Mouse (Mus musculus) cortical plate, adult 2 months (tissue): ENCODE results near the gene Tm9sf4.

Experiments used
- CTCF ChIP-seq: fragments of 200-500 bp; IDR thresholded peaks from 2 replicates; pipeline ENCODE4 v1.5.1; 2011; ENCODE audit warnings: mild to moderate bottlenecking, control low read depth, low read length; ENCODE audit not compliant: insufficient read depth; ENCODE audit errors: extremely low read depth
- POLR2A ChIP-seq: fragments of 200-500 bp; IDR thresholded peaks from 2 replicates; pipeline ENCODE4 v1.6.1; 2011; ENCODE audit warnings: mild to moderate bottlenecking, low read length, control low read depth; ENCODE audit not compliant: insufficient read depth; ENCODE audit errors: extremely low read depth

GRCm38 (mm10) chr2:153202766-153203165, 41.7 kb downstream of the Tm9sf4 start:
- no peak for TF ChIP-seq CTCF
- no peak for TF ChIP-seq POLR2A
